Mouse (Mus musculus): ENCODE measurements around the gene Pip4k2a. TPM values are rescaled to one million over a fixed set of nuclear protein-coding genes. Genes with fewer than 3 reads are reported as not detected.
"Not testable (repeated sequence)": the region's sequence is repeated elsewhere in the genome, so short reads cannot be mapped to it uniquely, and the experiment has no call there.

Gene Pip4k2a
- not detected in 2 replicates for polyA plus RNA-seq (2012; ENCODE audit: insufficient read depth, insufficient read length, low replicate concordance, missing spikeins)

DNA sequence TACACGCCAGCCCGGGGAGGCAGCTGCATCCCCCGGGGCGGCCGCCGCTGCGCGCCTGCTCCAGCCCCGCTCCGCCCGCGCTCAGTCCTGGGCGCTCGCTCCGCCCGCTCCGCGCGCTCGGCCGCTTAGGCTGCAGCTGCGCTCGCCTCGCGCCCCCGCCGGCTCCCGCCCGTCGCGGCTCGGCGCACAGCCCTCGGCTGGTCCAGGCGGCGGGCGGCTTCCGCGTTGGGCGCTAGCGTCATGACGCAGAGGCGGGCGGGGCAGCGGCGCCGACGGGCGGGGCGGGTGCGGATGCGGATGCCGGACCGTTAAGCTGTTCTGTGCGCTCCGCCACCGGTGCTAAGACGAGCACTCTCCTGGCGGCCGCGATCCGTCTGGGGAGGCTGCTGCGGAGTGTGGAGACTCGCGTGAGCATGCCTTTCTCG lies at the start of gene Pip4k2a, which contains the start of gene 4930426L09Rik:
TSS of gene Pip4k2a (minus strand) at position 73 of the 425 bp plus-strand sequence.
TSS of gene 4930426L09Rik (plus strand) at position 290 of the 425 bp plus-strand sequence.
- Histone ChIP-seq H3K4me3 (ENCODE audit: insufficient read depth, low read depth, low read length) (peak within 1 kb of the TSS; percentile 87), H3K4me1 (ENCODE audit: control insufficient read depth, insufficient read depth, low read length) (peaks cover 2% of the 10 kb centered on the region; the same call in 1 of the 2 replicates), H3K27ac (ENCODE audit: insufficient read depth, low read depth, low read length) (peak within 1 kb of the TSS; percentile 82)
- under 1% methylated on average over 66 of the region's 66 CpGs for WGBS
- TF ChIP-seq CTCF (IDR thresholded peaks at IDR 0.05; ENCODE audit: insufficient read depth, low read depth, low read length) (no peak), POLR2A (IDR thresholded peaks at IDR 0.05; ENCODE audit: insufficient read depth, low read depth, low read length) (peak; percentile 77)

DNA sequence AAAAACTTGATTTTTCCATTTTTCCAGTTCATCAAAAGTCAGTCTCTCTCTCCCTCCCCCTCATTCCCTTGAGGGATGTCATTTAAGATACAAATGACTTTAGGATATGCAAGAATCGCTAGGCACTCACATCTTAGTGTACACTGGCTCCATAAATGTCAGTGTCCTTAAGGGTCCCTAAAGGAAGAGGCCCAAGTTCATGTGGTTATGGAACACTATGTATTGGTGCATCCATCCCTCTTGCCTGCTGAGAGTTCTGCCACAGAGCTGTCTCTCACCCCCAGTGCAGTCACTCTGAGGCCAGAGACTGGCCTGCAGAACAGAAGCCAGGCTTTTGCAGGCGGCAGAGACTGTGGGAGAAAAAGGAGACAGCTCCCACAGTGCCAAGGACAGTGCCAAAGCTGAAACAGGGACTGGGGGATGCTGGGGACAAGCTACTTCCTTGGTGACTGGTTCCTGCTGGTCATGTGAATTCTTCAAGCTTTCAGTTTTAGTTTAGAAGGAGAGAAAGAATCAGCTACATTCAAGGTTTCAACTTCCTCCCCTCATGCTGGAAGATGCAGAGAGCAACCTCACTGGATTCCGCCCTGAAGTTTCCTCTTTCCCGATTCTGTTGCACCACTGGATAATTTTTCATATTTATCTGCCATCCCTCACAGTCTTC lies 40.1 kb upstream of the Pip4k2a start:
- TF ChIP-seq CTCF (IDR thresholded peaks at IDR 0.05; ENCODE audit: insufficient read depth, low read depth, low read length) (no peak), POLR2A (IDR thresholded peaks at IDR 0.05; ENCODE audit: insufficient read depth, low read depth, low read length) (no peak)
- H3K4me3 ChIP-seq (ENCODE audit: insufficient read depth, low read depth, low read length), result no peak overlapping the region
- 80% methylated on average over 4 of the region's 4 CpGs for WGBS
- no peaks in the 10 kb centered on the region for H3K4me1 ChIP-seq (ENCODE audit: control insufficient read depth, insufficient read depth, low read length)
- H3K27ac ChIP-seq (ENCODE audit: insufficient read depth, low read depth, low read length), result no peak overlapping the region

DNA sequence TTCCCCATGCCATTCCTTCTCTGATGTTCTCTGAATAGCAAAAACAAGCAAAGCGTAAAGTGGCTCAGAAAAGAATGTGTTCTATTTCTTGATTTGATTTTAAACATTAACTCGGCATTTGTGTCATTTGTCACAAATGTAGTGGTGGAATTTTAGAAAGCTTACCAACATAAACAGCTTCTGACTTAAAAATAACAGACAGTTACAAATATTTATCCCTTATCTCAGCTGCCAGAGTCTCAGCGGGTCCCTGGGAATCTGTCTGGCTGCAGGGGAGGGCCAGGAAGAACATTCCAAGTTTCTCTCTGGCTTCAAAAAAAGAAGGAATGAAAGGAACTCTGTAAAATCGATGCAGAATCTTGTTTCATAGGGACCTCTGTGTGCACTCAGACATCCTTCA lies 39.5 kb upstream of the Pip4k2a start:
- Histone ChIP-seq H3K27ac (ENCODE audit: insufficient read depth, low read depth, low read length) (no peak overlapping the region), H3K4me1 (ENCODE audit: control insufficient read depth, insufficient read depth, low read length) (no peaks in the 10 kb centered on the region), H3K4me3 (ENCODE audit: insufficient read depth, low read depth, low read length) (no peak overlapping the region)
- TF ChIP-seq POLR2A (IDR thresholded peaks at IDR 0.05; ENCODE audit: insufficient read depth, low read depth, low read length) (no peak), CTCF (IDR thresholded peaks at IDR 0.05; ENCODE audit: insufficient read depth, low read depth, low read length) (no peak)
- WGBS, result 70% methylated on average over 4 of the region's 4 CpGs

DNA sequence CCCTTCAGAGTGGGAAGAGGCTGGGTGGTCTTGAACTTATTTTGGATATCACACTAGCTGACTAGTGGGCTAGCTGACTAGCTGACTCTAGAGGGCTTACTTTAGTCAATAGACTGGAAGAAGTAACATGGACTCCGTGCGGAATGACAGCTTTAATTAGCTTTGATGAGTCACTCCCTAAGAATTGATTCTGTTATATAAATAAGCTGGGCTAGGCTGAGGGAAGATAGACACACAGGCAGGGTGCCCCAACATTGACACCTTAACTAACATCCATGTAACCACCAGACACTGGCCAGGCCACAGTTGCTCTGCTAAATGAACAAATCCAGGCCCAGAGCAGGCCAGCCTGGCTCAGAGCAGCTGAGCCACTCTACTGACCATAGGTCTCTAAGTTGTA lies 26.9 kb upstream of the Pip4k2a start:
- TF ChIP-seq POLR2A (IDR thresholded peaks at IDR 0.05; ENCODE audit: insufficient read depth, low read depth, low read length), result no peak
- TF ChIP-seq CTCF (IDR thresholded peaks at IDR 0.05; ENCODE audit: insufficient read depth, low read depth, low read length), result no peak
- Histone ChIP-seq H3K4me1 (ENCODE audit: control insufficient read depth, insufficient read depth, low read length) (no peaks in the 10 kb centered on the region), H3K4me3 (ENCODE audit: insufficient read depth, low read depth, low read length) (no peak overlapping the region), H3K27ac (ENCODE audit: insufficient read depth, low read depth, low read length) (no peak overlapping the region)
- WGBS, result 73% methylated on average over 2 of the region's 2 CpGs

DNA sequence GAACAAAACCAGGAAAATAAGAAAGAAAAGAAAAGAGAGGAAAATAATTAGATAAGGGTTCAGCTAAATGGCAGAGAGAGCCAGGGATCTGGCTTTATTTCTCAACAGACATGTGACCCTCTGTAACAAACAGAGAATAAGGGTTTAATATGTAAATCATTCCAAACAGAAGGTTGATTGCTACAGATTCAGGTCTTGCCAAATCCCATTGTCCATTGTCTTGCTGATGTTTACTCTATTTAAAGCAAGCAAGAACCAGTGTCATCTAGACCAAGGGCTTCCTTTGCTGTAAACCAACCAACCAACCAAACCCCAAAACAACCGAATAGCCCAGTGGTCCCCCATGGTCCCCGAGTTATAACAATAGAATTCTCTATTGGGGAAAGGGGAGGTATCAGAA lies 20.1 kb upstream of the Pip4k2a start:
- H3K27ac ChIP-seq (ENCODE audit: insufficient read depth, low read depth, low read length), result no peak overlapping the region

DNA sequence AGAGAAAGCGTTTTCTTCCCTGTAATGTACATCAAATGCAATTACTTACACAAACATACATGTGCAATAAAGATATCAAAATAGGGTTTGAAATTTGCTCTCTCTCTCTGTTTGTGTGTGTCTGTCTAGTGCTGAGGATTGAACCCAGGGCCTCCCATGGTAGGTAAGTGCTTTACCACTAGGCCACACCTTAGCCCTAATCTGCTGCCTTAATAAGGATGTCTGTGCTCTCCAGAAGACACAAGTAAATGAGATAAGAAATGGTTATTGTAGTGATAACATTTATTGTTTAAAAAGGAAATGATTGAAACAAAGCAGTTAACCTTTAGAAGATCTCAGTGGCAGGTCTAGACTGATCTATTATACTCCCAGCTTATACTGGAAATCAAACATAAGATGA lies 18.9 kb upstream of the Pip4k2a start:
- no peak overlapping the region for H3K4me3 ChIP-seq (ENCODE audit: insufficient read depth, low read depth, low read length)
- no peak overlapping the region for H3K27ac ChIP-seq (ENCODE audit: insufficient read depth, low read depth, low read length)
- no peak for TF ChIP-seq POLR2A (IDR thresholded peaks at IDR 0.05; ENCODE audit: insufficient read depth, low read depth, low read length)
- TF ChIP-seq CTCF (IDR thresholded peaks at IDR 0.05; ENCODE audit: insufficient read depth, low read depth, low read length), result no peak
- 94% methylated on average over 1 of the region's 1 CpGs for WGBS
- no peaks in the 10 kb centered on the region for H3K4me1 ChIP-seq (ENCODE audit: control insufficient read depth, insufficient read depth, low read length)

More for the DNA sequence above, 20.1 kb upstream of the Pip4k2a start:
- TF ChIP-seq POLR2A (IDR thresholded peaks at IDR 0.05; ENCODE audit: insufficient read depth, low read depth, low read length), result no peak
- TF ChIP-seq CTCF (IDR thresholded peaks at IDR 0.05; ENCODE audit: insufficient read depth, low read depth, low read length), result no peak
- 73% methylated on average over 2 of the region's 2 CpGs for WGBS
- Histone ChIP-seq H3K4me3 (ENCODE audit: insufficient read depth, low read depth, low read length) (no peak overlapping the region), H3K4me1 (ENCODE audit: control insufficient read depth, insufficient read depth, low read length) (no peaks in the 10 kb centered on the region)

DNA sequence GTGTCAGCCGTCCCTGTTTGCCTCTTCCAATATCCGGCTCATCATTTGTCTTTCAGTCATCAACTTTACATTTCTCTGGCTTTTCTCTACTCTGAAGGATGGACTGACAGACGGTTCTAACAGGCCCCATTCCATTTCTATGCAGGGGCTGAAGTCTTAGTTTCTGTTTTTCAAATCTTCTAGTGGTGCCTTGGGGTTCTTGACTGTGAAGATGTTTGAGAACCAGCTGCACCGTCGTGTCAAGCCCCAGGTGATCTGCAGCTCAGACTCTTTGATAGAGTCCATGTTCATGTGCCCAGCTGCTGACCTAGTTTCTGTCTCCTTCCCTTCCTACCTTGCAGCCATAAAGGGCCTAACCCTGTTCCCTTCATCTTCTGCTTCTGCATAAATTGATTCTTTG lies 18.4 kb upstream of the Pip4k2a start:
- TF ChIP-seq POLR2A (IDR thresholded peaks at IDR 0.05; ENCODE audit: insufficient read depth, low read depth, low read length), result no peak
- no peak for TF ChIP-seq CTCF (IDR thresholded peaks at IDR 0.05; ENCODE audit: insufficient read depth, low read depth, low read length)
- H3K4me3 ChIP-seq (ENCODE audit: insufficient read depth, low read depth, low read length), result no peak overlapping the region
- no peaks in the 10 kb centered on the region for H3K4me1 ChIP-seq (ENCODE audit: control insufficient read depth, insufficient read depth, low read length)
- WGBS, result 92% methylated on average over 5 of the region's 5 CpGs
- no peak overlapping the region for H3K27ac ChIP-seq (ENCODE audit: insufficient read depth, low read depth, low read length)

DNA sequence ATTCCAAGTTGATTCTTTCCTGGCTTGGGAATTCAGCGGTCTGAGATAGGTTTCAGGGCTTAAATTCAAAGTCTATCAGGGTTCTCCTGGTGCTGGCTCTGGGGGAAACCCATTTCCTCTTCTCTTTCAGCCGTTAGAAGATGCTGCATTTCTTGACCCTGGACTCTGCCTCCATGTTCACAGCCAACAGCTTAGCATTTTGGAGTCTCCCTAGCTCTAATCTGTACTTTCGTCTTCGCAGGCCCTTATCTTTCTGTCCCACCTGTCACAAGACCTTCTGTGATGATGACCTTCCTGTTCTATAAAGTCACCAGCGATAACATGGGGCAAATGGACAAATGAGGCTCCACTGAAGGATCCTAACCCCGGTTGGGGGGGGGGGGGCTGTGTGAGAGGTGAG lies 13.5 kb upstream of the Pip4k2a start:
- H3K4me3 ChIP-seq (ENCODE audit: insufficient read depth, low read depth, low read length), result no peak overlapping the region
- no peaks in the 10 kb centered on the region for H3K4me1 ChIP-seq (ENCODE audit: control insufficient read depth, insufficient read depth, low read length)
- WGBS, result 92% methylated on average over 6 of the region's 6 CpGs
- no peak for TF ChIP-seq POLR2A (IDR thresholded peaks at IDR 0.05; ENCODE audit: insufficient read depth, low read depth, low read length)
- H3K27ac ChIP-seq (ENCODE audit: insufficient read depth, low read depth, low read length), result no peak overlapping the region

DNA sequence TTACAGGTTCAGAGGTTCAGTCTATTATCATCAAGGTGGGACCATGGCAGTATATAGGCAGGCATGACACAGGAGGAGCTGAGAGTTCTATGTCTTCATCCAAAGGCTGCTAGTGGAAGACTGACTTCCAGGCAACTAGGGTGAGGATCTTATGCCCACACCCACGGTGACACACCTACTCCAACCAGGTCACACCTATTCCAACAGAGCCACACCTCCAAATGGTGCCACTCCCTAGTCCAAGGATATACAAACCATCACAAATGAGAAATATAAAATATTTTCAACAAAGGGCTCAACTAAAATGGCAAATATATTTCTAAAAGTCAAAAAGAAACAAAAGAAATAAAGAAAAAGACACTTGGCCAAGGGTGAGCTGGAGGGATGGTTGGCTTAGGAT lies 12.6 kb upstream of the Pip4k2a start:
- not testable (repeated sequence) for H3K4me3 ChIP-seq (ENCODE audit: insufficient read depth, low read depth, low read length); H3K4me1 ChIP-seq (ENCODE audit: control insufficient read depth, insufficient read depth, low read length); H3K27ac ChIP-seq (ENCODE audit: insufficient read depth, low read depth, low read length)
- 70% methylated on average over 1 of the region's 1 CpGs for WGBS

DNA sequence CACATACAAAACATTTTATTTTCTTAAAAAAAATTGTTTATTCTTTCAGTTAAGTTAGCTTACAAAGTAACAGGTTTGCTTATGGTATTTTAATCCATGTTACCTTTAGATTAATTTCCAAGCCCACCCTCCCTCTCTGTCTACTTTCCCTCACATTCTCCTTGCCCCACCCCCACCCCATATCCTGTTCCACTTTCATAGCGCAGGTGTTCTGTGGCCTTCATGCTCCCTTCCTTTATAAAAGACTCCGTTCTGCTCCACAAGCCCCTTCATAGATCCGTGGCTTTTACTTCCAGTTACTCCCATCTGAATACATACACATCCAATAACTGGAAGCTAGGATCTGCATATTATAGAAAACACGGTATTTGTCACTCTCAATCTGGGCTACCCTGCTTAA lies 9.7 kb upstream of the Pip4k2a start:
- TF ChIP-seq POLR2A (IDR thresholded peaks at IDR 0.05; ENCODE audit: insufficient read depth, low read depth, low read length) (no peak), CTCF (IDR thresholded peaks at IDR 0.05; ENCODE audit: insufficient read depth, low read depth, low read length) (no peak)
- Histone ChIP-seq H3K4me3 (ENCODE audit: insufficient read depth, low read depth, low read length) (no peak overlapping the region), H3K27ac (ENCODE audit: insufficient read depth, low read depth, low read length) (no peak overlapping the region), H3K4me1 (ENCODE audit: control insufficient read depth, insufficient read depth, low read length) (no peaks in the 10 kb centered on the region)
- 87% methylated on average over 4 of the region's 4 CpGs for WGBS
